Comparison of ENCODE assay signal across 8 mouse cellular contexts in the genomic region with DNA sequence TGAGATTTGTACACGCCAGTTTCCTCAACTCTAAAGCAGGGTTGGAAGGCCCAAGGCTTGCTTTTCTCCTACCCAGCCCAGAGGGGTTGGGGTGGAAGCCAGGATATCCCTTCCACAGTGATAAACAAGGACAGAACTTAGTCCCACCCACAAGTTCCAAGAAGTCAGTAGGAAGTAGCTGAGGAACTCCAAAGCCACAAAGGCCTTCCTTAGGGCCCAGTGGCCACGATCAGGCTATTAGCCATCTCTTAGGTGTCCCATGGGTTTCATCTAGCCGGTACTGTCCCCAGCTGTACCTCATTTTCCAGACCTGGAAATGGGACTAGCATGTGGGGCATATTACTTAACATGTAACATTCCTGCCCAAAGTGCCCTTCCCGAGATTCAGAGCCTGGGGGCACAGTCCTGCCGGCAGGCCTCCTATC.
DNase-seq lines count a peak whose midpoint lies in the region; ATAC-seq and TF ChIP-seq lines count a peak whose summit lies in the region.

No protein-coding gene starts in this region.

- H3K79me2 ChIP-seq in heart, adult 2 months (replicated peaks; ENCODE audit: control insufficient read depth, insufficient read depth, low read length): peaks cover 3% of the 10 kb centered on the region

- no peak overlapping the region for H3K4me3 ChIP-seq in hindbrain, embryonic 15.5 days
- H3K4me3 ChIP-seq in hindbrain, embryonic 11.5 days (ENCODE audit: low read depth, low read length): no peak overlapping the region
- H3K4me3 ChIP-seq in heart, adult 2 months: peak overlapping the region; percentile 7; the same call in 1 of the 2 replicates

- H3K36me3 ChIP-seq in hindbrain, embryonic 15.5 days: no peaks in the 10 kb centered on the region
- H3K36me3 ChIP-seq in hindbrain, embryonic 11.5 days (ENCODE audit: control insufficient read depth, insufficient read depth, low read length): no peaks in the 10 kb centered on the region
- H3K36me3 ChIP-seq in heart, adult 2 months (ENCODE audit: control insufficient read depth, insufficient read depth, low read length): peaks cover 43% of the 10 kb centered on the region

- no peak for ATAC-seq in hindbrain, embryonic 15.5 days (ENCODE audit: low FRiP score, low read depth)
- no peak for ATAC-seq in hindbrain, embryonic 11.5 days (ENCODE audit: low FRiP score)
- peak; percentile 26 for ATAC-seq in megakaryocyte, adult 5-6 weeks (ENCODE audit: poor library complexity, severe bottlenecking)

- WGBS in hindbrain, embryonic 15.5 days: 79% methylated on average over 5 of the region's 5 CpGs
- WGBS in hindbrain, embryonic 11.5 days: 76% methylated on average over 5 of the region's 5 CpGs
- 29% methylated on average over 5 of the region's 5 CpGs for WGBS in heart, adult 2 months

- TF ChIP-seq CTCF in heart, adult 2 months (IDR thresholded peaks at IDR 0.05): no peak

- H3K4me1 ChIP-seq in hindbrain, embryonic 15.5 days (replicated peaks): 0 out of 2 replicates have a peak, but pooled peaks cover 4% of the 10 kb centered on the region
- H3K4me1 ChIP-seq in hindbrain, embryonic 11.5 days (replicated peaks; ENCODE audit: control insufficient read depth, insufficient read depth, low read length): no peaks in the 10 kb centered on the region
- peaks cover 45% of the 10 kb centered on the region for H3K4me1 ChIP-seq in heart, adult 2 months (ENCODE audit: control insufficient read depth, insufficient read depth, low read length)

- H3K9ac ChIP-seq in hindbrain, embryonic 15.5 days: no peak overlapping the region
- no peak overlapping the region for H3K9ac ChIP-seq in hindbrain, embryonic 11.5 days (ENCODE audit: low read depth, low read length)
- peak overlapping the region; percentile 12 for H3K9ac ChIP-seq in heart, adult 2 months (ENCODE audit: low read depth, low read length)

- no peak overlapping the region for H3K4me2 ChIP-seq in hindbrain, embryonic 15.5 days
- H3K4me2 ChIP-seq in hindbrain, embryonic 11.5 days (replicated peaks; ENCODE audit: low read depth, low read length): no peak overlapping the region

- no peaks in the 10 kb centered on the region for H3K9me3 ChIP-seq in hindbrain, embryonic 15.5 days
- H3K9me3 ChIP-seq in hindbrain, embryonic 11.5 days (ENCODE audit: control insufficient read depth, low read length): no peaks in the 10 kb centered on the region

- TF ChIP-seq POLR2A in heart, adult 2 months (IDR thresholded peaks at IDR 0.05; ENCODE audit: insufficient read depth, low read depth, low read length): peak; percentile 49; the same call in 1 of the 2 replicates

- no peaks in the 10 kb centered on the region for H3K27me3 ChIP-seq in hindbrain, embryonic 15.5 days
- no peaks in the 10 kb centered on the region for H3K27me3 ChIP-seq in hindbrain, embryonic 11.5 days (ENCODE audit: control insufficient read depth, insufficient read depth, low read length)
- H3K27me3 ChIP-seq in heart, adult 2 months (ENCODE audit: control insufficient read depth, insufficient read depth, low read length): no peaks in the 10 kb centered on the region

- intact Hi-C loops in heart, adult 2 months (cut with DNase I): no loop called here

- peak; percentile 70; the same call in 1 of the 2 replicates for TF ChIP-seq EP300 in heart, adult 2 months (IDR thresholded peaks at IDR 0.05; ENCODE audit: insufficient read depth, low read depth, low read length)

- DNase-seq in hindbrain, embryonic 11.5 days (ENCODE audit: low spot score): no peak
- DNase-seq in heart, adult 2 months: peak; percentile 65 to 70
- DNase-seq in kidney, postnatal 10 days: peak; percentile 61
- no peak for DNase-seq in ovary, postnatal 14 days (ENCODE audit: low spot score)
- no peak for DNase-seq in right cerebral cortex, postnatal 10 days (ENCODE audit: low spot score in 2 of 2)
- no peak for DNase-seq in layer of hippocampus, postnatal 36 days

- H3K27ac ChIP-seq in hindbrain, embryonic 15.5 days (replicated peaks): 0 out of 2 replicates have a peak overlapping the region, but pooled peaks have one; percentile 36
- H3K27ac ChIP-seq in hindbrain, embryonic 11.5 days (ENCODE audit: low read depth, low read length): no peak overlapping the region
- peak overlapping the region; percentile 91 for H3K27ac ChIP-seq in heart, adult 2 months

Comparison
In these comparisons a context has a peak if more than half of its experiments do, and no peak if none do; other contexts are left out.
1. DNase-seq: peak in heart, adult 2 months (2 of 2) and kidney, postnatal 10 days (single experiment); none in hindbrain, embryonic 11.5 days (single experiment), ovary, postnatal 14 days (single experiment), right cerebral cortex, postnatal 10 days (0 of 2) and layer of hippocampus, postnatal 36 days (0 of 2).